8 mouse cellular contexts compared by ENCODE assay signal in the genomic region with DNA sequence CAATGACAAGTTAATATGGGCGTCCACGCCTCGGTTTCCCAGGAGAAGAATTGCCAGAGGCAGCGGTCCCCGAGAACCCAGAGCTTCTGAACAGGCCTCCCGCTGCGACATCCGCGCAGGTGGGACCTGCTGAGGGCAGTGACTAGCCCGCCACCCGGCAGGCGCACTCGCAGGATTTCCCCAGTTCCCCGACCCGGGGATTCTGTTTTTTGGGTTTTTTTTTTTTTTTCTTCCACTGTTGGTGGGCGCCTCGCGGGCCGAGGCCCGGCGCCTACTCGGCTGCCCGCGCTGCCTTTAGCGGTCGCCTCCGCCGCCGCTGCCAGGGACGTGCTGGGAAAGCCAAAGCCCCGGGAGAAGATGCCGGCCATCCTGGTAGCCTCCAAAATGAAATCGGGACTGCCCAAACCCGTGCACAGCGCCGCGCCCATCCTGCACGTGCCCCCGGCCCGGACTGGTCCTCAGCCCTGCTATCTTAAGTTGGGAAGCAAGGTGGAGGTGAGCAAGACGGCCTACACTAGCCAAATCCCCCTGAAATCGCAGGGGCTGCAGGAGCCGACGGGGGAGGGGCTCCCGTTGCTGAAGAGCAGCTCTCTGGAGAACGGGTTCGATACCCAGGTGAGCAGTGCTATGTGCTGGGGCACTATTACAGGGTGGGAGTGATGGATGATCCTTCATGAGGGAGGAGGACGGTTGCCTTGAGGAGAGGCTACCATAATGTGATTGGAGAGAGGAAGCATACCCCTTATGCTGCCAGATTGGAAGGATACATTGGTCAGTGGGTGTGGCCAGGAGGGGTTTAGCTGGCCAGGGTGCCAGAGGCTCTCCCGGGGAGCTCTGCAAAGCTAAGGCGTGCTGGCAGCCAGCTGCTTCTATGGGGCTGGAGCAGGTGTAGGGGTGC.
DNase-seq lines count a peak whose midpoint lies in the region; ATAC-seq lines count a peak whose summit lies in the region.

No protein-coding gene starts in this region.

- DNase-seq in lung, postnatal 25 days (ENCODE audit: low spot score): no peak
- DNase-seq in cerebellum, adult 8-10 months: peak; percentile 65
- no peak for DNase-seq in spleen, adult 12 weeks (ENCODE audit: low spot score)
- no peak for DNase-seq in frontal cortex, postnatal 36 days (ENCODE audit: low spot score in 2 of 2)

- H3K27ac ChIP-seq in lung, embryonic 15.5 days: peak overlapping the region; percentile 39; the same call in 1 of the 2 replicates
- H3K27ac ChIP-seq in heart, embryonic 11.5 days (ENCODE audit: low read depth, low read length): 0 out of 2 replicates have a peak overlapping the region, but pooled peaks have one; percentile 10
- H3K27ac ChIP-seq in limb, embryonic 13.5 days: no peak overlapping the region
- H3K27ac ChIP-seq in neural tube, embryonic 15.5 days (replicated peaks): peak overlapping the region; percentile 89

- no peak for ATAC-seq in lung, embryonic 15.5 days (ENCODE audit: borderline replicate concordance, extremely low read depth, low FRiP score, low TSS enrichment)
- no peak for ATAC-seq in heart, embryonic 11.5 days (replicated peaks; ENCODE audit: insufficient number of reproducible peaks, low FRiP score, low TSS enrichment)
- no peak for ATAC-seq in limb, embryonic 13.5 days (ENCODE audit: low FRiP score, low read depth)
- ATAC-seq in neural tube, embryonic 15.5 days (ENCODE audit: low FRiP score): no peak

- H3K27me3 ChIP-seq in lung, embryonic 15.5 days: peaks cover 16% of the 10 kb centered on the region
- H3K27me3 ChIP-seq in heart, embryonic 11.5 days (ENCODE audit: control insufficient read depth, insufficient read depth, low read length): peaks cover 25% of the 10 kb centered on the region
- peaks cover 46% of the 10 kb centered on the region for H3K27me3 ChIP-seq in limb, embryonic 13.5 days
- peaks cover 3% of the 10 kb centered on the region; the same call in 1 of the 2 replicates for H3K27me3 ChIP-seq in neural tube, embryonic 15.5 days (replicated peaks)

- H3K36me3 ChIP-seq in lung, embryonic 15.5 days: no peaks in the 10 kb centered on the region
- no peaks in the 10 kb centered on the region for H3K36me3 ChIP-seq in heart, embryonic 11.5 days (ENCODE audit: control insufficient read depth, insufficient read depth, low read length)
- no peaks in the 10 kb centered on the region for H3K36me3 ChIP-seq in limb, embryonic 13.5 days
- H3K36me3 ChIP-seq in neural tube, embryonic 15.5 days: no peaks in the 10 kb centered on the region

- 1% methylated on average over 50 of the region's 50 CpGs for WGBS in lung, embryonic 15.5 days
- 2% methylated on average over 50 of the region's 50 CpGs for WGBS in heart, embryonic 11.5 days (ENCODE audit: insufficient replicate concordance)
- WGBS in limb, embryonic 13.5 days: 3% methylated on average over 50 of the region's 50 CpGs
- WGBS in neural tube, embryonic 15.5 days: 2% methylated on average over 50 of the region's 50 CpGs

- H3K9ac ChIP-seq in lung, embryonic 15.5 days: peak overlapping the region; percentile 60
- peak overlapping the region; percentile 73 for H3K9ac ChIP-seq in heart, embryonic 11.5 days (ENCODE audit: low read depth, low read length)
- peak overlapping the region; percentile 67 for H3K9ac ChIP-seq in limb, embryonic 13.5 days
- peak overlapping the region; percentile 75 for H3K9ac ChIP-seq in neural tube, embryonic 15.5 days (replicated peaks)

- peaks cover 58% of the 10 kb centered on the region for H3K4me1 ChIP-seq in lung, embryonic 15.5 days
- H3K4me1 ChIP-seq in heart, embryonic 11.5 days (ENCODE audit: control insufficient read depth, insufficient read depth, low read length): peaks cover 26% of the 10 kb centered on the region
- peaks cover 35% of the 10 kb centered on the region for H3K4me1 ChIP-seq in limb, embryonic 13.5 days
- H3K4me1 ChIP-seq in neural tube, embryonic 15.5 days: peaks cover 61% of the 10 kb centered on the region

- no peaks in the 10 kb centered on the region for H3K9me3 ChIP-seq in lung, embryonic 15.5 days
- H3K9me3 ChIP-seq in heart, embryonic 11.5 days (replicated peaks; ENCODE audit: control insufficient read depth, low read length): no peaks in the 10 kb centered on the region
- no peaks in the 10 kb centered on the region for H3K9me3 ChIP-seq in limb, embryonic 13.5 days
- H3K9me3 ChIP-seq in neural tube, embryonic 15.5 days (replicated peaks): no peaks in the 10 kb centered on the region

- H3K4me3 ChIP-seq in lung, embryonic 15.5 days: peak overlapping the region; percentile 51
- H3K4me3 ChIP-seq in heart, embryonic 11.5 days (ENCODE audit: low read depth, low read length): peak overlapping the region; percentile 56
- H3K4me3 ChIP-seq in limb, embryonic 13.5 days: peak overlapping the region; percentile 59
- peak overlapping the region; percentile 57 for H3K4me3 ChIP-seq in neural tube, embryonic 15.5 days (replicated peaks)

- H3K4me2 ChIP-seq in lung, embryonic 15.5 days: peak overlapping the region; percentile 93
- H3K4me2 ChIP-seq in heart, embryonic 11.5 days: peak overlapping the region; percentile 92
- H3K4me2 ChIP-seq in limb, embryonic 13.5 days (replicated peaks): peak overlapping the region; percentile 99
- peak overlapping the region; percentile 93 for H3K4me2 ChIP-seq in neural tube, embryonic 15.5 days
